Mouse (Mus musculus): Measurements from ENCODE around the gene Dnajb14. TPM values are rescaled to one million over a fixed set of nuclear protein-coding genes. Genes with fewer than 3 reads are reported as not detected.
"Not testable (repeated sequence)": the region's sequence is repeated elsewhere in the genome, so short reads cannot be mapped to it uniquely, and the experiment has no call there.

The Dnajb14 gene
- polyA plus RNA-seq, 1 experiment from 2014 or later: 6.5 TPM

DNA sequence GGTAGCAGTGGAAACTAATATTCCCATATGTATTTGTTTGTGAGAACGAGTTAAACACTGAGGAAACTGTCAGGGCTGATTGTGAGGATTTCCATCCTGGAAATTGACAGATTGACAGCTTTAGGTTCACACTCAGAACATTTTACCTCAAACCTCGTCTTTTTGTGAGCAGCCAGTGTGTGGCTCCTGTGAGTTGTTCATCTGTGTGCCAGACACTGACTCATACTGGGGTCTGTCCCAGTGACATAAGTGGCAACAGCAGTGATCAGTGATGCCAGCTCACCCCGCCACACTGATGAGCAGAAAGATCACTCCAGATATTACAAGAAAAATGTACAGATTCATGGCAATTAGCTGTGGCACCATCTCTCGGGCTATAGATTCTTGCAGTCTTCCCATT is 92.0 kb downstream of the Dnajb14 start:
- Histone ChIP-seq H3K4me1 (peaks cover 66% of the 10 kb centered on the region), H3K9me3 (replicated peaks) (no peaks in the 10 kb centered on the region), H3K36me3 (peaks cover 47% of the 10 kb centered on the region), H3K27me3 (replicated peaks) (no peaks in the 10 kb centered on the region), H3K4me2 (no peak overlapping the region), H3K4me3 (no peak overlapping the region), H3K9ac (no peak overlapping the region), H3K27ac (no peak overlapping the region)
- no peak for ATAC-seq
- WGBS (ENCODE audit: insufficient replicate concordance): 61% methylated on average over 4 of the region's 4 CpGs

DNA sequence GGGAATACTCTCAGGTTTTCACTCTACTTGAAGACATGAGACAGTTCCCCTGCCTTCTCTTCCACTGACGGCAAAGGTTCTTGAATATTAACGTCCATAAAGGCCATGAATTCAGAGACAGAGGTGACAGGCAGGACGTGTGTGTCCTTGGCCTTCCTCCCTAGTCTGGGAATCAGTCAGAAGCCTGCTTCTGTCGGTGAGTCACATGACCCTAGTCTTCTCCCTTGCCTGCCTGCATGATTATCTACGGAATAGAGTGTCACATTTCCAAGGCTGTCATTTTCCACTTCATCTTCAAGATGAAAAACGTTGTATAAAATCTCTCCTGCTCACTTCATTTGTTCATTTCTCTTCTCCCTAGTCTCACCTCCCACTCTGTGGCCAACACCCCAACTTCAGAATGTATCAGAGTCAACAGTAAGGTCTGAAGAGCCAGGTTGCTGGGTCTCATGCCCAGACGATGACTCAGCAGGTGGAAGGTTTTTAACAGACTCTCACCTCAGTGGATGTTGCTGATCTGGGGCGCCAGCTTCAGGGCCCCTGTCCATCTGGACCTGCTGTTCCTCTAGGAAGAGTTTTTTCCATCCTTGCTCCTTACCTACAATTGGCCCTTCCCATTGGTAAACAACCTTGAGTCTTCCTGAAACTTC is 94.4 kb downstream of the Dnajb14 start:
- H3K9me3 ChIP-seq (replicated peaks): no peaks in the 10 kb centered on the region
- H3K27me3 ChIP-seq (replicated peaks): no peaks in the 10 kb centered on the region
- 0 out of 2 replicates have a peak, but pooled peaks have one; percentile 14 for ATAC-seq
- peak overlapping the region; percentile 59 for H3K27ac ChIP-seq
- 52% methylated on average over 8 of the region's 8 CpGs for WGBS (ENCODE audit: insufficient replicate concordance)
- H3K4me1 ChIP-seq: peaks cover 57% of the 10 kb centered on the region
- no peak overlapping the region for H3K4me3 ChIP-seq
- no peak overlapping the region for H3K4me2 ChIP-seq
- H3K9ac ChIP-seq: 0 out of 2 replicates have a peak overlapping the region, but pooled peaks have one; percentile 2
- H3K36me3 ChIP-seq: peaks cover 65% of the 10 kb centered on the region

DNA sequence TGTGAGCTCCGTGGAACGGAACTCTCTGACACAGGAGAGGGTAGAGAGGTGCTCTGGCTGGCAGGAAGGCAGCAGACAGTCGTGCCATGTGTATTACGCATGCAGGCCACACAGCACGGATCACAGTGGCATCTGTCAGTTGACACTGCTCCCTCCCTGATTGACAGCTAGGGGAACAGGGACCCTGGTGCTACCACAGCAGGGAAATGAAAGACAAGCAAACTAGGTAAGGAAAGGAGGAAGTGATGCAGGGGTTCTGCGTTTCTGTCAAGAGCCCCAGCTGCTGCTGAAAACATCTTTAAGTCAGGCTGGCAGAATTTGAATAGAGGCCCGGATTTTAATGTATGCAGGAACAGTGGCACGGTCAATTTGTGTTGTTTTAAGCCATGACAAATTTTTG is 96.0 kb downstream of the Dnajb14 start:
- H3K4me2 ChIP-seq: no peak overlapping the region
- H3K9ac ChIP-seq: no peak overlapping the region
- H3K27ac ChIP-seq: 0 out of 2 replicates have a peak overlapping the region, but pooled peaks have one; percentile 17
- no peaks in the 10 kb centered on the region for H3K27me3 ChIP-seq (replicated peaks)
- H3K4me3 ChIP-seq: no peak overlapping the region
- ATAC-seq: no peak
- H3K9me3 ChIP-seq (replicated peaks): no peaks in the 10 kb centered on the region
- peaks cover 72% of the 10 kb centered on the region for H3K36me3 ChIP-seq
- 63% methylated on average over 8 of the region's 8 CpGs for WGBS (ENCODE audit: insufficient replicate concordance)
- peaks cover 57% of the 10 kb centered on the region for H3K4me1 ChIP-seq

DNA sequence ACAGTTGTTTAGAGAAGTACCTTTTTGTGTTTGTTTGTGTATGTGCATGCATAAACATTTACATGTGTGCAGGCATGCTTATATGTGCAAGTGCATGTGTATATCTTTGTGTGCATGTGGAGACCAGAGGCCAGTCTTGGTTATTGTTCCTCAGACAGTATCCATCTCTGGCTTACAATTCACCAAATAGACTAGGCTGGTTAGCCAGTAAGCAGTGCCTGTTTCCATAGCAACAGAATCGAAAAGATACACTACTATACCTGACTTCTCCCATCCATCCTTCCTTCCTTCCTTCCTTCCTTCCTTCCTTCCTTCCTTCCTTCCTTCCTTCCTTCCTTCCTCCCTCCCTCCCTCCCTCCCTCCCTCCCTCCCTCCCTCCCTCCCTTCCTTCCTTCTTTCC is 96.5 kb downstream of the Dnajb14 start:
- H3K27ac ChIP-seq; H3K9ac ChIP-seq; ATAC-seq; H3K9me3 ChIP-seq (replicated peaks); H3K4me2 ChIP-seq; H3K4me3 ChIP-seq; H3K27me3 ChIP-seq (replicated peaks): not testable (repeated sequence)
- peaks cover 56% of the 10 kb centered on the region for H3K4me1 ChIP-seq
- H3K36me3 ChIP-seq: peaks cover 72% of the 10 kb centered on the region
- 33% methylated on average over 1 of the region's 1 CpGs for WGBS (ENCODE audit: insufficient replicate concordance)

Other genes with a start within 250 kb of the Dnajb14 start
- 0.23 and 0.89 TPM in 2 replicates for gene Ddit4l, start 246.1 kb upstream of the Dnajb14 start, polyA plus RNA-seq (2016; fragmentation: Nextera tagmentation; extraction: Ambion mirVana)
- not detected in 2 replicates for gene Gm21962, start 196.2 kb upstream of the Dnajb14 start, polyA plus RNA-seq (2016; fragmentation: Nextera tagmentation; extraction: Ambion mirVana)
- gene H2afz, start 3.2 kb upstream of the Dnajb14 start, polyA plus RNA-seq (2016; fragmentation: Nextera tagmentation; extraction: Ambion mirVana): 1,584 and 1,643 TPM in 2 replicates
- 72.6 and 77.5 TPM in 2 replicates for gene Lamtor3, start 50.8 kb downstream of the Dnajb14 start, polyA plus RNA-seq (2016; fragmentation: Nextera tagmentation; extraction: Ambion mirVana)
- 22.0 and 22.7 TPM in 2 replicates for gene Dapp1, start 113.9 kb downstream of the Dnajb14 start, polyA plus RNA-seq (2016; fragmentation: Nextera tagmentation; extraction: Ambion mirVana)
- 0.04 TPM in 2 replicates for gene 1110002E22Rik, start 197.4 kb downstream of the Dnajb14 start, polyA plus RNA-seq (2016; fragmentation: Nextera tagmentation; extraction: Ambion mirVana)
- gene Gm5105, start 199.7 kb downstream of the Dnajb14 start, polyA plus RNA-seq (2016; fragmentation: Nextera tagmentation; extraction: Ambion mirVana): 0.10 TPM in 1 of 2 replicates, not detected in the other

All from liver, embryonic 12.5 days (tissue).